Mouse (Mus musculus) large intestine, adult 2 months (tissue): Measurements from ENCODE around the gene Acvrl1. TPM values are rescaled to one million over a fixed set of nuclear protein-coding genes. Genes with fewer than 3 reads are reported as not detected.

Source experiments
- DNase-seq: peaks from one replicate; pipeline ENCODE4 v3.0.0-alpha.2; 2012; ENCODE audit warnings: low read depth, low spot score
- WGBS: fragments of 180-500 bp; shearing (Covaris S2); methylation state at CpG from one replicate; pipeline ENCODE4 v1.1.7; 2018; 5-methylcytosine and 5-hydroxymethylcytosine counted together
- polyA plus RNA-seq: library from polyadenylated mRNA; depleted of rRNA; stranded (reverse); fragments of >200 nt; gene quantifications from 2 replicates; pipeline ENCODE4 v1.2.3, GENCODE M21; 2012

The Acvrl1 gene
- polyA plus RNA-seq, 1 experiment: 20.7 TPM

DNA sequence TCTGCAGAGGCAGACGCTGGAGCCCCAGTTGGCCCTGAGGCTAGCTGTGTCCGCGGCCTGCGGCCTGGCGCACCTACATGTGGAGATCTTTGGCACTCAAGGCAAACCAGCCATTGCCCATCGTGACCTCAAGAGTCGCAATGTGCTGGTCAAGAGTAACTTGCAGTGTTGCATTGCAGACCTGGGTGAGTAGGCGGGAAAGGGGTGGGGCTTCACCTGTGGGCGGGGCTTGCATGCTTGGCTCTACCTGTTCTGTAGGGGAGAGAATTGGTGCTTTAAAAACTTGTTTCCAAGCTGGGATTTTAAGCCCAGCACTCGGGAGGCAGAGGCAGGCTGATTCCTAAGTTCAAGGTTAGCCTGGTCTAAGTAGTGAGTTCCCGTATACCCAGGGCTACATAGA is 9.1 kb downstream of the Acvrl1 start:
- DNase-seq: no peak
- WGBS: 82% methylated on average over 11 of the region's 11 CpGs

- no peak for DNase-seq
- 50% methylated on average over 3 of the region's 3 CpGs for WGBS
Measured at GRCm38 (mm10) chr15:101138675-101139074, 10.4 kb downstream of the Acvrl1 start.

GRCm38 (mm10) chr15:101139885-101140284 is 11.6 kb downstream of the Acvrl1 start:
- WGBS: 32% methylated on average over 12 of the region's 12 CpGs
- no peak for DNase-seq

GRCm38 (mm10) chr15:101140587-101140986 is 12.3 kb downstream of the Acvrl1 start:
- 33% methylated on average over 6 of the region's 6 CpGs for WGBS
- DNase-seq: no peak

DNA sequence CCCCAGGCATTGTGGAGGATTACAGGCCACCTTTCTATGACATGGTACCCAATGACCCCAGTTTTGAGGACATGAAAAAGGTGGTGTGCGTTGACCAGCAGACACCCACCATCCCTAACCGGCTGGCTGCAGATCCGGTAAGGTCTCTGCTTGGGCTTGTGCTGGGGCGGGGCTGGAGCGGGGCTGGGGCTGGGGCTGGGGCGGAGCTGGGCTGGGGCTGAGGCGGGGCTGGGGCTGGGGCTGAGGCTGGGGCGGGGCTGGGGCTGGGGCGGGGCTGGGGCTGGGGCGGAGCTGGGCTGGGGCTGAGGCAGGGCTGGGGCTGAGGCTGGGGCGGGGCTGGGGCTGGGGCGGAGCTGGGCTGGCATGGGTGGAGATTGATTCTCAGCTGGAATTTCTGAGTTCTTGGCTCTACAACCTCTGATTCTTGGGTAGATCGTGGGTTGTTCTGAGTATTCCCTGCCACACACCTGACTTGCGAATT is 12.8 kb downstream of the Acvrl1 start:
- 2% methylated on average over 14 of the region's 14 CpGs for WGBS
- DNase-seq: no peak

DNA sequence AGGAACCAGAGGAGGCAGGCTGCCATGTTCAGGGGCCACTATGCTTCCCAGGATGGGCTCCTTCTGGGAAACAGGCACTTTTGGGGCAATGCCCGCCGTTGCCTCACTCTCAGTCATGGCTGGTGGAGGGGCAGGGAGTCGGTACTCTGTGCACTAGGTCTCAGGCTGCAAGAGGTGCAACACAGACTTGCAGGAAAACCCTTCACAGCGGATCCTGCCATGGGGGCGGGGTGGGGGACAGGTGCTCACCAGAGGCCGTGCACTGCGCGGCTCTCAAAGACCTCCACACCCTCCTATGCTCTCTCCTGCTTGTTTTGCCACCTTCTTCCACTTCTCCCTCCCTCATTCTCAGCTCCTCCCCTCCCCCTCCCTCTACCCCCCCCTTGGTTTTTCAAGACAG is 14.3 kb downstream of the Acvrl1 start:
- 65% methylated on average over 8 of the region's 8 CpGs for WGBS
- DNase-seq: no peak

DNA sequence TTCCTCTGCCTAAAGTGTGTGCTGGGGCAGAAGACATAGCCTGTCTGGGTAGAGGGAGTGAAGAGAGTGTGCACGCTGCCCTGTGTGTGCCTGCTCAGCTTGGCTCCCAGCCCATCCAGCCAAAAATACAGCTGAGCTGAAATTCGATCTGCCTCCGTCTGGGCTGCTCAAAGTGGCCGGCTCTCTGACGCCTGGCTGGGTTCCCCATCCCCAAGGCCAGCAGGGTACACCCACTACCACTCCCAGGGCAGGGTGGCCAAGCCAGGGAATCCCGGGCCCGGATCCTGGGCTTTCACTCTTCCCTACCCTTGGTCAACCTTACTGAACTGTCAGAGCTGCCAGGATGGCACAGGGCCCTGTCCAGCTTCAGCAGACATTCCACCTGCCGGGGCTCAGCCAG is 15.2 kb downstream of the Acvrl1 start:
- WGBS: 10% methylated on average over 8 of the region's 8 CpGs
- no peak for DNase-seq

- 67% methylated on average over 5 of the region's 5 CpGs for WGBS
Measured at GRCm38 (mm10) chr15:101144176-101144575, 15.9 kb downstream of the Acvrl1 start.

DNA sequence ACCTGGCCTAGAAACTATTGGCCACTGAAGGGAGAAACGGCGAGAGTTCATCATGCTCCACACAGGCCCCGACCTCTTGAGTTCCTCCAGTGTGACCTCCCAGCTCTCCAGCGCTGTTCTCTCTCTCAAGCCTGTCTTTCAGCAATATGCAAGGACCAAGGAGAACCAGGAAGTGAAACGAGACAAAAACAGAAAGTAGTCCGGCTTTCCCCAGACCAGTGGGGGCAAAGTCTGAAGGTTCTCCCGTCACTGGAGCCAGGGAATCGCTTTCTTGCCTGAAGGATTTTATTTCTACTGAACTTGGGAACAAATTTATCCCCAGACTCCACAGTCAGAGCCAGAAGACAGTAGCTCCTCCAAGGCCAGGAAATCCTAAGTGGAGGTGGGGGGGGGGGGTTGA is 16.5 kb downstream of the Acvrl1 start:
- 18% methylated on average over 8 of the region's 8 CpGs for WGBS
- DNase-seq: no peak

More at GRCm38 (mm10) chr15:101144176-101144575, 15.9 kb downstream of the Acvrl1 start:
- DNase-seq: no peak

GRCm38 (mm10) chr15:101145424-101146099 is 17.2 kb downstream of the Acvrl1 start:
- peak; percentile 93 for DNase-seq
- WGBS: under 1% methylated on average over 19 of the region's 19 CpGs

GRCm38 (mm10) chr15:101146100-101146965 is 18.0 kb downstream of the Acvrl1 start:
- DNase-seq: no peak
- 18% methylated on average over 15 of the region's 15 CpGs for WGBS

- WGBS: 73% methylated on average over 16 of the region's 16 CpGs
- no peak for DNase-seq
Measured at GRCm38 (mm10) chr15:101147115-101147909, 19.0 kb downstream of the Acvrl1 start.

- DNase-seq: no peak
- 22% methylated on average over 6 of the region's 6 CpGs for WGBS
Measured at GRCm38 (mm10) chr15:101147910-101148273, 19.6 kb downstream of the Acvrl1 start.

DNA sequence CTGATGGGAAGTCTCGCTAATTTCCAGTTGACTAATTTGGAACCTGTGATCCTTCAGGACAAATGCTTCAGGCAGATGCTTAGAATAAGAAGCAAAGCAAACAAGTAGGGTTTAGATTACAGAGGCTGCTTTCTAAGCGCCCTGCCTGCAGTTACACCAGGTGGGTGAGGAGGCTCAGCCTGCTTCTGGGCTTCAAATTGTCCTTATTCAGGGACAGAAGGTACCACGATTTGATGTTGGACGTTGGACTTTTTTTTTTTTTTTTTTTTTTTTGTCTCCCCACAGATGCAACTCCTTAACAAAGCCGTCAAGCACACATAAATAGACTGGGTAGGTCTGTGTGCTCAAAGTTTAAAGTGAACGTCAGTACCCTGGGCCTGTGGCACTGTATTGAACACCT is 20.3 kb downstream of the Acvrl1 start:
- DNase-seq: no peak
- WGBS: 57% methylated on average over 6 of the region's 6 CpGs

GRCm38 (mm10) chr15:101151409-101152261 is 23.3 kb downstream of the Acvrl1 start:
- no peak for DNase-seq
- 85% methylated on average over 9 of the region's 9 CpGs for whole genome bisulfite sequencing

DNA sequence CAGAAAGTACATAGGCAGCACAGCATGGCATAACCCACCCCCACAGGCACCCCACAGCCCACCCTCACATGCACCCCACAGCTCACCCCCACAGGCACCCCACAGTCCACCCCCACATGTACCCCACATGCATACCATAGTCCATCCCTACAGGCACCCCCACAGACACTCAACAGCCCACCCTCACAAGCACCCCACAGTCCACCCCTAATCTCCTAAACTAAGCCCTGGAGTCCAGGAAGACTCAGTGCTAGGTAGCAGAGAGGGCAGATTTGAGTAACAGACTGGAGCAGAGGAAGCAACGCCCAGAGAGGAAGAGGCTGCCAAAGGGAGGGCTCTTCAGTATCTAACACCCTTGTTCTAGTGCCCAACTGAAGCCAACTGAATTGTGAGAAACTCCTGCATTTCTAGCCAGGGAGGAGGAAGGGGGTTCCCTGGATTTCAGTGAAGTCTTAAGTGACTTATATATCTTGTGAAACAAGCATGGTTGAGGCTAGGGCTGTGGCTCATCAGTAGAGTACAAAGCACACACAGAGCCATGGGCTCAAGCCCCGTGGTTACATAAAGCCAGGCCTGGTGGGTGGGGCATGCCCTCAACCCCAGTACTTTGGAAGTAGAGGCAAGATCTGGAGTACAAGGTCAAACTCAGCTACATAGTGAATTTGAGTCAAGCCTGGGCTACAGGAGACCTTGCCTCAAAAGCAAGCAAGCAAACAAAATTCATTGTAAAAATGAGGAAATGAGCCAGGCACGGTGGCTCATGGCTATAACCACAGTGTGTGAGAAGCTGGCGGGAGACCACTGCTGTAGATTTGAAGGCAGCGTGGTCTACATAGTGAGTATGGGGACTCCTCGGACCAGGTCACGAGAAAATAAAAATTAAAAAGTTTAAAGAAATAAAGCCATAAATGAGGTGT is 26.6 kb downstream of the Acvrl1 start:
- 74% methylated on average over 7 of the region's 7 CpGs for WGBS
- DNase-seq: no peak

DNA sequence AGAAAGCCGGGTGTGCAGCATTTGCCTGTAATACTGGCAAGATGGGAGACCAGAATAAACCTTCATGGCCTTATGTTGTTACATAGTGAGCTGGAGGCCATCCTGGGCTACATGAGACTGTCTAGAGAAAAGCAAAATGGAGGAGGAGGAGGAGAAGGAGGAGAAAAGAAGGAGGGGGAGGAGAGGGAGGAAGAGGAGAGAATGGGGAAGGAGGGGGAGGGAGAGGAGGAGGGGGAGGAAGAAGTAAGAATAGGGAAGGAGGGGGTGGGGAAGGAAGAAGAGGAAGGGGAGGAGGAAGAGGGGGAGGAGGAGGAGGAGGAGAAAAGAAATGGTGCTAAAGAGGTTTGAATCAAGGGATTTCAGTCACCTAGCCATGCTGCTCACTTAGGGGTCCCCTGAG is 31.8 kb downstream of the Acvrl1 start:
- WGBS: 54% methylated on average over 1 of the region's 1 CpGs
- no peak for DNase-seq

GRCm38 (mm10) chr15:101160591-101160990 is 32.3 kb downstream of the Acvrl1 start:
- no peak for DNase-seq
- 66% methylated on average over 7 of the region's 7 CpGs for WGBS
